Mouse (Mus musculus) Patski (cell line): ENCODE data around the gene Rbbp8nl. TPM values are rescaled to one million over a fixed set of nuclear protein-coding genes. Genes with fewer than 3 reads are reported as not detected.
"Not testable (repeated sequence)": the region's sequence is repeated elsewhere in the genome, so short reads cannot be mapped to it uniquely, and the experiment has no call there.

Source experiments
- ATAC-seq: fragments of 100-300 bp; one replicate; pipeline ENCODE4 v1.8.0; 2021
- CTCF ChIA-PET: fragments of 350-600 bp; sonication (Branson Sonifier 250); formaldehyde crosslinking; loops from one replicate; lab custom pipeline; 2022; ENCODE audit warnings: inconsistent platforms; lab: Charles Lee
- POLR2A ChIA-PET: fragments of 350-600 bp; sonication (Branson Sonifier 250); formaldehyde crosslinking; loops from one replicate; lab custom pipeline; 2022; ENCODE audit warnings: antibody characterized with exemption, inconsistent platforms; lab: Charles Lee
- DNase-seq: peaks from one replicate; pipeline ENCODE4 v3.0.0-alpha.2; 2011; ENCODE audit warnings: low read depth, low spot score
- H3K27me3 ChIP-seq: fragments of 371-371 bp; one replicate; pipeline ENCODE4 v1.5.1; 2021
- CTCF ChIP-seq: fragments of 100-300 bp; IDR thresholded peaks from one replicate; pipeline ENCODE4 v1.5.1; 2021
- in situ Hi-C: fragments of 300-500 bp; cut with MboI; formaldehyde crosslinking; loops from 3 replicates; pipeline ENCODE4 v1.11.1; 2018; ENCODE audit warnings: low pct_unique_long_range_greater_than_20kb, mixed read lengths
- polyA plus RNA-seq: library from polyadenylated mRNA; unstranded; gene quantifications from one replicate; pipeline ENCODE4 v1.2.3, GENCODE M21; 2021

The Rbbp8nl gene
- polyA plus RNA-seq, 1 experiment from 2014 or later, result not detected

DNA sequence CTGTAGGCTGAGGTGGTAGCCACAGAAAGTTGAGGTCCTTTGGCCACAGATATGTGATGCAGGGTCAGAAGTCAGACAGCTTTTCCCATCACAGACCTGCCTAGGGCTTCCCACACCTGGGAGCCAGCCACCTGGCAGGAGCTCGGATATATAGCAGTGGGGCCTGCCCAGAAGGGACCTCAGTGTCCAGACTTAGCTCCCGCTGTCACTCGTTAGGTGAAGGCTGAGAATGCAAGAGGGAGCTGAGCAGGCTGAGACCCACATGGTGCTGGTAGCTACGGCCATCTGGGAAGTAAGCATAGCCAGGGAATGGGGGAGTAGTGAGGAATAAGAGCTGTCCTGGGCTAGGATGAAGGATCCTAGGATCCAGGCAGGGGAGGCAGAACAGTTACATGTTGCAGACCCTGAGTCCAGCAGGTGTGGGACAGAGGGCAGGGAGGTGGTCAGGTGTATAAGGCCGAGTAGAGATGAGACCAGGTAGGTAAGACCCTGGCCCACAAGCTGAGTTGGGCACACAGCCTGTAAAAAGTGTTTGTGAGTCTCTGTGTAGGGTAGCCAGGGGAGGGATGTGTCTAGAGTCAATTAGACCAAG, 17.8 kb downstream of the Rbbp8nl start:
- ChIA-PET CTCF (interaction anchor here (0.9 to 1.9 kb wide), 4 partner anchors 10 to 78 kb away, joined by 3 to 10 read pairs (median 4); no protein-coding TSS in a partner anchor), POLR2A (interaction anchor here (1.1 kb wide), 1 partner anchor 15 kb away, joined by 5 read pairs; the partner anchor contains the start of gene Rps21)
- no peak for TF ChIP-seq CTCF
- in situ Hi-C loops, result loop anchor here (5.0 kb wide), 3 partner anchors 75 to 305 kb away; no protein-coding TSS in a partner anchor
- peaks cover 6% of the 10 kb centered on the region for H3K27me3 ChIP-seq
- DNase-seq, result no peak
- no peak for ATAC-seq

GRCm38 (mm10) chr2:180270537-180271255, 19.0 kb downstream of the Rbbp8nl start:
- DNase-seq (no peak), ATAC-seq (no peak)
- H3K27me3 ChIP-seq, result no peaks in the 10 kb centered on the region
- CTCF ChIA-PET, result interaction anchor here (1.9 kb wide), 1 partner anchor 9 kb away, joined by 10 read pairs; no protein-coding TSS in a partner anchor
- in situ Hi-C loops, result loop anchor here (5.0 kb wide), 3 partner anchors 77 to 307 kb away; no protein-coding TSS in a partner anchor
- TF ChIP-seq CTCF, result no peak
- POLR2A ChIA-PET, result interaction anchor here (0.8 kb wide), 1 partner anchor 13 kb away, joined by 4 read pairs; the partner anchor contains the start of gene Rps21

DNA sequence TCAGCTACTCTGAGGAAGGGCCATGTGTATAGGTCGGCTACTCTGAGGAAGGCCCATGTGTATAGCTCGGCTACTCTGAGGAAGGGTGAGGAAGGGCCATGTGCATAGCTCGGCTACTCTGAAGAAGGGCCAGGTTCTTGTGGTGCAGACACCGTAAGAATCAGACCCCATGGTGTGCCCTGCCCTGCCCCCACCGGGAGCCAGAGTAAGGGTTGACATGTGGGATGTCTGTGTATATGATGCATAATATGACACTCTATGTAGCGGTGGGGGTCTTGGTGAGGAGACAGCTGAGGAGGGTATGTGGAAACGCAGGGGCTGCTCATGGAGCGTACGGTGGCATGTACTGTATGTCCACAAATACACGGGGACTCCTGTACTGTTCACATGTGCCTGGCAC, 20.4 kb downstream of the Rbbp8nl start:
- TF ChIP-seq CTCF, result no peak
- no peaks in the 10 kb centered on the region for H3K27me3 ChIP-seq
- in situ Hi-C loops, result no loop called here
- POLR2A ChIA-PET, result no interaction called here
- CTCF ChIA-PET, result interaction anchor here (0.9 to 1.1 kb wide), 2 partner anchors 84 to 99 kb away, joined by 3 read pairs; no protein-coding TSS in a partner anchor
- no peak for ATAC-seq
- DNase-seq, result no peak

GRCm38 (mm10) chr2:180267955-180268354, 21.7 kb downstream of the Rbbp8nl start:
- no peak for TF ChIP-seq CTCF
- no peaks in the 10 kb centered on the region for H3K27me3 ChIP-seq
- ATAC-seq, result no peak
- ChIA-PET CTCF (no interaction called here), POLR2A (no interaction called here)
- DNase-seq, result no peak
- in situ Hi-C loops, result no loop called here

GRCm38 (mm10) chr2:180262891-180263290, 26.8 kb downstream of the Rbbp8nl start:
- ATAC-seq, result no peak
- ChIA-PET CTCF (interaction anchor here (1.8 to 2.8 kb wide), 2 partner anchors 9 to 92 kb away, joined by 5 to 10 read pairs; no protein-coding TSS in a partner anchor), POLR2A (interaction anchor here (0.6 kb wide), 1 partner anchor 457 kb away, joined by 3 read pairs; no protein-coding TSS in a partner anchor)
- no peak for DNase-seq
- in situ Hi-C loops, result no loop called here
- TF ChIP-seq CTCF, result no peak
- H3K27me3 ChIP-seq, result no peaks in the 10 kb centered on the region

GRCm38 (mm10) chr2:180262441-180262840, 27.2 kb downstream of the Rbbp8nl start:
- CTCF ChIA-PET, result interaction anchor here (1.8 to 2.8 kb wide), 2 partner anchors 9 to 92 kb away, joined by 5 to 10 read pairs; no protein-coding TSS in a partner anchor
- no peaks in the 10 kb centered on the region for H3K27me3 ChIP-seq
- ATAC-seq, result no peak
- no peak for DNase-seq
- in situ Hi-C loops, result no loop called here
- POLR2A ChIA-PET, result no interaction called here
- no peak for TF ChIP-seq CTCF

DNA sequence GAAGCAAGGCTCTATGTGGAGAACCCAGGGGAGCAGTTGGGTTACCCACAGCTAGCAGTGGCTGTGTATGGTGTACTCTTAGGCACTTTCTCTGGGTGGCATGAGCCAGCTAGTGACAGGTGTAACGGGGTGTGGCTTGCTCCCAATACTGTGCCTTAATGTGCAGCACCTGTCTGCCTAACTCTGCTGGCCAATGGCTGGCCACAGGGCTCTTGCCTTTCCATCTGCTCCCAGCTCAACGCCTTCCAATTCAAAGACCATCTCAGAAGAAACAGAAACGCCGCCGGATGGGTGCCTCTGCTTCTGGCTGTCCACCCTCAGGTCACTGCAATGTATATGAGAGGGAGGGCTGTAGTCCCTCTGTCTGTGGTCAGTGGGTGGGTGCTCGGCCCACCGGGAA, 27.8 kb downstream of the Rbbp8nl start:
- ChIA-PET CTCF (interaction anchor here (1.8 to 2.8 kb wide), 2 partner anchors 10 to 91 kb away, joined by 5 to 10 read pairs; no protein-coding TSS in a partner anchor), POLR2A (no interaction called here)
- TF ChIP-seq CTCF, result no peak
- no peak for DNase-seq
- ATAC-seq, result no peak
- in situ Hi-C loops, result no loop called here
- no peaks in the 10 kb centered on the region for H3K27me3 ChIP-seq

- no peaks in the 10 kb centered on the region for H3K27me3 ChIP-seq
- no peak for ATAC-seq
- no peak for TF ChIP-seq CTCF
- ChIA-PET POLR2A (no interaction called here), CTCF (interaction anchor here (2.8 kb wide), 1 partner anchor 11 kb away, joined by 10 read pairs; no protein-coding TSS in a partner anchor)
- no peak for DNase-seq
- in situ Hi-C loops, result no loop called here
These were observed 28.8 kb downstream of the Rbbp8nl start for GRCm38 (mm10) chr2:180260610-180261480.

DNA sequence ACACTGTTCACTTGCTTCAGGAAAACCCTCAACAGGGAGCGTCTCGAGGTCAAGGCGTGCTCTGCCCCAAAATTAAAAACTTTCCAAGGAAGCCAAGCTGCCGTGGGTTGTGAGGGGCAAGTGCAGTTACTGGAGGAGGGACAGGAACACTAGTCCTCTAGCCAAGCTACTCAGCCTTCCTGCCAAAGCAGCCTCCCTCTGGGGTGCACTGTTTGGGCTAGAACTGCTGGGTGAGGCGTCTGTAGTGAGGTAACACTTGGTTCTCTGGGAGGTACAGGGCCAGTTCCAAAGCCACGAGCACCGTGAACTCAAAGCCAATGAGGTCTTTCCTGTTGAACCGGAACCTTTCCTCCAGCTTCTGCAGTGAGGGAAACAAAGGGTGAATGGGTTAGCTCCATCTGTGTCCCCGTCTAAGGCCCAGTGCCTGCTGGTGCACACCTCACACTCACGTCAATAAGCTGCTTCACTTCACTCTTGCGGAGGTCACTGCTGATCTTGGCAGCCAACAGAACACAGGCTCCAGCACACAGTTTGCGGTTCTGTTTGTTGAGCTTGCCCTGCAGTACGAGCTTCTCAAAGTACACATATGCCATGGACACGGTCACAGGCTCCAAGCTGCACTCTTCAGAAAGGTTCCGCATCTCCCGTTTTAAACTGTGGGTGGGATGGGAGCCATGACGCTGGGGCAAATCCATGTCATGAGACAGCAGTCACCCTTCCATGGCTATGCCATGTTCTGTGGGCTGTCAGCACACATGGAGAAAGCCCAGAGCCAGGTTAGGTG, 29.7 kb downstream of the Rbbp8nl start:
- in situ Hi-C loops, result loop anchor here (10.0 kb wide), 2 partner anchors 75 to 185 kb away; partner anchors contain the start of gene Mtg2
- DNase-seq, POLR2A ChIA-PET, H3K27me3 ChIP-seq, CTCF ChIA-PET, ATAC-seq: not testable (repeated sequence)

- CTCF ChIA-PET, result interaction anchor here (1.7 kb wide), 1 partner anchor 13 kb away, joined by 4 read pairs; no protein-coding TSS in a partner anchor
- POLR2A ChIA-PET, DNase-seq, H3K27me3 ChIP-seq, ATAC-seq: not testable (repeated sequence)
- in situ Hi-C loops, result loop anchor here (10.0 kb wide), 2 partner anchors 74 to 184 kb away; partner anchors contain the start of gene Mtg2
These were observed 30.7 kb downstream of the Rbbp8nl start for GRCm38 (mm10) chr2:180258951-180259484.
